In genomic region chr2:29501381-29501780, GRCm38 (mm10) we compare ENCODE assay signal across 27 mouse cellular contexts.
"Had no signal": no experiment of that assay in that cellular context is flagged by ENCODE, and none has a peak within 500 bp of the region (broad histone marks: within the 10 kb centered on the region; RNA-seq: fewer than 3 reads in every experiment).

No protein-coding gene starts in this region.

- H3K36me3 ChIP-seq: heart, embryonic 15.5 days; hindbrain, embryonic 13.5 days; hindbrain, embryonic 15.5 days; kidney, embryonic 15.5 days; liver, embryonic 13.5 days had no signal

- H3K4me3 ChIP-seq: heart, adult 2 months; heart, embryonic 13.5 days; heart, embryonic 15.5 days; hindbrain, embryonic 13.5 days; hindbrain, embryonic 15.5 days; kidney, embryonic 15.5 days; limb, embryonic 10.5 days; limb, embryonic 12.5 days; liver, embryonic 13.5 days had no signal

- H3K27ac ChIP-seq: heart, adult 2 months; heart, embryonic 13.5 days; heart, embryonic 15.5 days; hindbrain, embryonic 13.5 days; hindbrain, embryonic 15.5 days; hindbrain, postnatal 0 days; kidney, embryonic 15.5 days; kidney, postnatal 0 days; limb, embryonic 10.5 days; limb, embryonic 12.5 days; liver, embryonic 13.5 days had no signal

- H3K4me1 ChIP-seq: heart, embryonic 15.5 days; kidney, embryonic 15.5 days; liver, embryonic 13.5 days had no signal

- H3K9ac ChIP-seq: heart, embryonic 13.5 days; heart, embryonic 15.5 days; hindbrain, embryonic 13.5 days; hindbrain, embryonic 15.5 days; kidney, embryonic 15.5 days; limb, embryonic 12.5 days; liver, embryonic 13.5 days had no signal

- H3K9me3 ChIP-seq: heart, embryonic 13.5 days; heart, embryonic 15.5 days; hindbrain, embryonic 13.5 days; hindbrain, embryonic 15.5 days; kidney, embryonic 15.5 days; limb, embryonic 10.5 days; limb, embryonic 12.5 days; liver, embryonic 13.5 days had no signal

- DNase-seq: gastrocnemius, postnatal 14 days; gastrocnemius, postnatal 36 days; heart, adult 11 months; heart, adult 2 months; heart, postnatal 14 days; heart, postnatal 36 days; kidney, adult 11 months; kidney, adult 2 months; kidney, adult 9 months; kidney, postnatal 14 days; kidney, postnatal 36 days; layer of hippocampus, adult 9-11 months; layer of hippocampus, postnatal 36 days; liver; liver, embryonic 13.5 days had no signal

- ATAC-seq: hindbrain, postnatal 0 days; intestine, embryonic 16.5 days had no signal

- H3K4me2 ChIP-seq: heart, embryonic 11.5 days; heart, embryonic 13.5 days; heart, embryonic 15.5 days; hindbrain, embryonic 13.5 days; hindbrain, embryonic 15.5 days; kidney, embryonic 15.5 days; limb, embryonic 12.5 days; liver, embryonic 11.5 days; liver, embryonic 13.5 days had no signal

- H3K27me3 ChIP-seq: heart, embryonic 13.5 days; heart, embryonic 15.5 days; hindbrain, embryonic 13.5 days; hindbrain, embryonic 15.5 days; kidney, embryonic 15.5 days; limb, embryonic 12.5 days; liver, embryonic 13.5 days had no signal
